Mouse (Mus musculus): ENCODE data around the gene Calcb.

GRCm38 (mm10) chr7:114769041-114769440 lies 50.6 kb downstream of the Calcb start:
- TF ChIP-seq CTCF (IDR thresholded peaks at IDR 0.05; ENCODE audit: low read depth): no peak
- no peak for TF ChIP-seq EP300 (IDR thresholded peaks at IDR 0.05; ENCODE audit: low read depth)
